Mouse (Mus musculus) liver, embryonic 14.5 days (tissue): ENCODE data around the gene Fcrlb. TPM values are rescaled to one million over a fixed set of nuclear protein-coding genes. Genes with fewer than 3 reads are reported as not detected.

Experiments used
- ATAC-seq: fragments of 200-750 bp; cut with Nextera tagmentation; 2 replicates; pipeline ENCODE4 v1.8.0; 2017; ENCODE audit warnings: moderate number of reproducible peaks, mild to moderate bottlenecking, moderate library complexity; ENCODE audit not compliant: insufficient read depth
- DNase-seq, 3 experiments: peaks; one replicate each; pipeline ENCODE4 v3.0.0-alpha.2; 2012 to 2013; ENCODE audit warnings: low read depth in 3 of 3, low spot score in 3 of 3
- H3K27ac ChIP-seq: fragments of 300-500 bp; sonication (generic); 2 replicates; pipeline ENCODE4 v1.5.1; 2014; ENCODE audit warnings: moderate library complexity, mild to moderate bottlenecking, control low read depth, inconsistent platforms
- H3K27me3 ChIP-seq: fragments of 300-500 bp; sonication (generic); 2 replicates; pipeline ENCODE4 v1.6.1; 2014; ENCODE audit warnings: mild to moderate bottlenecking, low read length, moderate library complexity; ENCODE audit not compliant: control insufficient read depth, insufficient read depth
- H3K36me3 ChIP-seq: fragments of 300-500 bp; sonication (generic); replicated peaks from 2 replicates; pipeline ENCODE4 v1.6.1; 2014; ENCODE audit warnings: low read depth; ENCODE audit not compliant: control insufficient read depth, insufficient read depth
- H3K4me1 ChIP-seq, 2 experiments: fragments of 200-500 bp in 1 of 2; fragments of 300-500 bp in 1 of 2; sonication (generic) in 1 of 2; replicated peaks; 2 replicates each; pipeline ENCODE4 v1.6.1; 2012 to 2014; ENCODE audit warnings: antibody characterized with exemption in 1 of 2, inconsistent platforms in 1 of 2, low read length in 1 of 2; ENCODE audit not compliant: control insufficient read depth in 2 of 2, insufficient read depth in 2 of 2
- H3K4me2 ChIP-seq: fragments of 300-500 bp; sonication (generic); 2 replicates; pipeline ENCODE4 v1.6.1; 2014; ENCODE audit warnings: low read depth, mild to moderate bottlenecking, control low read depth, moderate library complexity
- H3K4me3 ChIP-seq, 2 experiments: fragments of 200-500 bp in 1 of 2; fragments of 300-500 bp in 1 of 2; sonication (generic) in 1 of 2; 2 replicates each; pipeline ENCODE4 v1.5.1; 2012 to 2014; ENCODE audit warnings: low read depth in 2 of 2, low read length in 2 of 2, mild to moderate bottlenecking in 2 of 2, control low read depth in 1 of 2, inconsistent platforms in 1 of 2, moderate library complexity in 1 of 2; ENCODE audit not compliant: insufficient read depth in 1 of 2
- H3K9ac ChIP-seq: fragments of 300-500 bp; sonication (generic); replicated peaks from 2 replicates; pipeline ENCODE4 v1.6.1; 2014; ENCODE audit warnings: mild to moderate bottlenecking, control low read depth, moderate library complexity
- H3K9me3 ChIP-seq: fragments of 300-500 bp; sonication (generic); 2 replicates; pipeline ENCODE4 v1.6.1; 2016; ENCODE audit warnings: low read length, mixed read lengths; ENCODE audit not compliant: control insufficient read depth
- CTCF ChIP-seq: IDR thresholded peaks from 2 replicates; pipeline ENCODE4 v1.5.1; 2016; ENCODE audit warnings: antibody characterized with exemption, low read depth, control low read depth
- EP300 ChIP-seq: IDR thresholded peaks from 2 replicates; pipeline ENCODE4 v1.6.1; 2016; ENCODE audit warnings: antibody characterized with exemption, low read depth
- WGBS: fragments of 180-500 bp; shearing (Covaris S2); extraction: QIAGEN DNeasy Blood & Tissue Kit; methylation state at CpG from one replicate; pipeline ENCODE4 v1.1.7; 2014; ENCODE audit not compliant: insufficient replicate concordance; 5-methylcytosine and 5-hydroxymethylcytosine counted together
- polyA plus RNA-seq, 2 experiments: library from polyadenylated mRNA; depleted of rRNA in 1 of 2; stranded (reverse) in 1 of 2; unstranded in 1 of 2; fragments of >200 nt; fragmentation: Nextera tagmentation in 1 of 2; extraction: Ambion mirVana in 1 of 2; gene quantifications; 2 replicates each; pipeline versions ENCODE4 v1.2.1 to v1.2.3; 2012 to 2014

The Fcrlb gene
- polyA plus RNA-seq, 2 experiments, result 0.03 TPM; not detected in 1

DNA sequence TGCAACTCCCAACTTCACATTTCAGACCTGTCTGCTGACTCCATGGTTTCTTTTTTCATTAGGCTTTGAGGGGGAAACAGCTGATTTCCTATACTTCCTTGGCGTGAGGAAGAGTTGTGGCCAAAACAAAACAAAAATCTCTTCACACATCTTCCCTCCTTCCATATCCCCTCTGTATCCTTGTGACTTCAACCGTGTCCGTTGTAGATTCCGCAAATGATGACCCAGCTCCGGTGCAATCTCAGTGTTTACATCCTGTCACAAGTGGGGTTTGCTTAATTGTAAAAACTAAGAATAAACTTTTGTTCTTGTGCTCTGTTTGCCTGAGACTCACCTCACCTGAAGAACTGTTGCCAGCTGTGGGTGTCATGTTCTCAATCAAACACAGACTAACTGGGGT is 9.3 kb downstream of the Fcrlb start:
- Histone ChIP-seq H3K27me3 (peaks cover 27% of the 10 kb centered on the region), H3K27ac (no peak overlapping the region), H3K4me3 (no peak overlapping the region), H3K4me1 (no peaks in the 10 kb centered on the region), H3K9me3 (no peaks in the 10 kb centered on the region), H3K9ac (no peak overlapping the region), H3K36me3 (no peaks in the 10 kb centered on the region), H3K4me2 (no peak overlapping the region)
- 32% methylated on average over 5 of the region's 5 CpGs for WGBS
- TF ChIP-seq CTCF (no peak), EP300 (no peak)
- DNase-seq (no peak), ATAC-seq (no peak)

DNA sequence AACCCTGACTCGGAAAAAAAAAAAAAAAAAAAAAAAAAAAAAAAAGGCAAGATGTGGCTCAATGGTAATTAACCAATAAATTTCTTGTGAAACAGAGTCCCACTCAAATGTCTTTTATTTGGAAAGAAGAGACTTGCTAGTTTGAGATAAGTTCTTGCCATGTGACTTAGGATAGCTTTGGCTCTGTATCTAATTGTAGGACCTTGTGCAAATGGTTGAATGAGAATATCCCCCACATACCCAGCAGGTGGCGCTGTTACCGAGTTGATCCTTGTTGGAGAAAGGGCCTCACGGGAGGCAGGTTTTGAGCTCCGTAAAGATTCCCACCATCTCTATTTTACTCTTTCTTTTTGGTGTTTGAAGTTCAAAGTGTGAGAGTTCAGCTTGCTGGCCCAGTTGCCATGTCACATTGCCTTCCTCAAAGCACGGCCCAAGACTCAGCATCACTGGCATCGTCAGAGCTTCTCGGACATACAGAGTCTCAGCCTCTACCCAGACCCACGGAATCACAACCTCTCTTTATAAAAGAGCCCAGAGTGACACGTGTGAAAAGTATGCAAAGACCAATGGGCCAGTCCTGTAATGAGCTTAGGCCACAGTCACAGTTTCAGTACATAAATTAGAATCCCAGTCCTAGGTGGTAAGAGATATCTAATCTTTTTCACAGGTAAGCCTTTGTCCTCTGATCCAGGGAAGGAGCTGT is 11.1 kb downstream of the Fcrlb start:
- no peak overlapping the region for H3K27ac ChIP-seq
- peaks cover 9% of the 10 kb centered on the region for H3K27me3 ChIP-seq
- ATAC-seq (peak; percentile 60; the same call in 1 of the 2 replicates), DNase-seq (peak; percentile 66 to 74 (median 71))
- H3K4me3 ChIP-seq, result no peak overlapping the region
- TF ChIP-seq EP300 (no peak), CTCF (peak; percentile 86)
- 31% methylated on average over 10 of the region's 10 CpGs for WGBS
- peak overlapping the region; percentile 53 for H3K4me2 ChIP-seq
- no peaks in the 10 kb centered on the region for H3K9me3 ChIP-seq
- H3K36me3 ChIP-seq, result no peaks in the 10 kb centered on the region
- H3K4me1 ChIP-seq, result no peaks in the 10 kb centered on the region
- H3K9ac ChIP-seq, result no peak overlapping the region

DNA sequence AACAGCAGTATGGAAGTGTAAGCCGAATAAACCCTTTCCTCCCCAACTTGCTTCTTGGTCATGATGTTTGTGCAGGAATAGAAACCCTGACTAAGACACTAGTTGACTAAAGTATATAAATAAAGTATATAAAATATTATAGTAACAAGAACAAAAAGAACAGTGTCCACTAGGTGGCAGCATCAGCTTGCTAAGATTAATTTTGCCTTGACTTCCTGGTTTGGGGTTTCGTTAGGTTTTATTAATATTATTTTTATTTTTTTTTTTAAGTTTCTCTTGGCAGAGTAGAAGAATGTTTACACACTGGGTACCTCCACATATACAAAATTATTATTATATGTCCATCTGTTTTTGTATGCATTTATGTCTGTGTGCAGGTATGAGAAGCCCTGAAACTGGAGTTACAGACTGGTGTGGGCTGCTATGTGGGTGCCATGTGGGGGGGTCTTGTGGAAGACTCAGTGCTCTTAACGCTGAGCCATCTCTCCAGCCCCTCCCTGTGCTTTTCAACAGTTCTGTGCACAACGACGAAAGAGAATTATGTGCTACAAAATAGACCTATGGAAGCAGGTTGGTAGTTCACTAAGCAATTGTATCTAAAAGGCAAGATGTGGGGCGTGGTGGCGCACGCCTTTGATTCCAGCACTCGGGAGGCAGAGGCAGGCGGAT is 11.8 kb downstream of the Fcrlb start:
- no peaks in the 10 kb centered on the region for H3K4me1 ChIP-seq
- peaks cover 2% of the 10 kb centered on the region; the same call in 1 of the 2 replicates for H3K27me3 ChIP-seq
- TF ChIP-seq EP300, result no peak
- peak; percentile 46; the same call in 1 of the 2 replicates for TF ChIP-seq CTCF
- no peak overlapping the region for H3K9ac ChIP-seq
- H3K4me2 ChIP-seq, result peak overlapping the region; percentile 53
- DNase-seq (peak; percentile 41 to 51 (median 46)), ATAC-seq (no peak)
- peak overlapping the region in 1 of 2 experiments; percentile 13; a peak in 1 of 4 replicates for H3K4me3 ChIP-seq
- no peaks in the 10 kb centered on the region for H3K9me3 ChIP-seq
- no peak overlapping the region for H3K27ac ChIP-seq
- WGBS, result 19% methylated on average over 10 of the region's 10 CpGs
- no peaks in the 10 kb centered on the region for H3K36me3 ChIP-seq

DNA sequence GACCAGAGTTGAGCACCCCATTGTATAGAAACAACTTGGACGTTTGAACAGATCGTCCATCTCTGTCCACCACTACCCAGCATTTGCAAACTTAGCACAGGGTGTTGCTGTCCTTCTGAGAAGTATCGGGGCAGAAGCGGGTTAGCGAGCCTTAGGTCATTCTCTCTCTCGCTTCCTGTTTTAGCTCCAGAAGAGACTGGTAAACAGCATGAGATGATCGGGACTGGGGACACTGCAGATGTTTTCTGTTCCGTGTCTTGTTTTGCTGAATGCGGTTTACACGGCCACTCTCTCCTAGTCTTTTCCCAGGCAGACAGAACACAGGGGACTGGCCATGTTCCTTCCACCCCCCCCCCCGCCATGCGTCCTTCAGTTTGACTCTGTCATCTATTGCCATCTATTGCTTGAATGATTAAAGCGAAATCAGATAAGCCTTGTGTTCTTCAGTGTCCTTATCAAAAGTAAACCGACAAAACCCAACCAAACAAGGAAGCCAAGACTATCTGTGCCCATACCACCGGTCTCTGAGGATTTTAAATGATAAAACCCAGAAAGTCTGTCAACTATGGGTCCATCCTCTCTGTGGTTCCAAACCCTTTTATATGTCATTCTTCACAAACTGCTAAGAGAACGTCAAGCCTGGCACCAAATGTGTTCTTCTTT is 14.2 kb downstream of the Fcrlb start:
- no peak overlapping the region for H3K27ac ChIP-seq
- no peak for DNase-seq

DNA sequence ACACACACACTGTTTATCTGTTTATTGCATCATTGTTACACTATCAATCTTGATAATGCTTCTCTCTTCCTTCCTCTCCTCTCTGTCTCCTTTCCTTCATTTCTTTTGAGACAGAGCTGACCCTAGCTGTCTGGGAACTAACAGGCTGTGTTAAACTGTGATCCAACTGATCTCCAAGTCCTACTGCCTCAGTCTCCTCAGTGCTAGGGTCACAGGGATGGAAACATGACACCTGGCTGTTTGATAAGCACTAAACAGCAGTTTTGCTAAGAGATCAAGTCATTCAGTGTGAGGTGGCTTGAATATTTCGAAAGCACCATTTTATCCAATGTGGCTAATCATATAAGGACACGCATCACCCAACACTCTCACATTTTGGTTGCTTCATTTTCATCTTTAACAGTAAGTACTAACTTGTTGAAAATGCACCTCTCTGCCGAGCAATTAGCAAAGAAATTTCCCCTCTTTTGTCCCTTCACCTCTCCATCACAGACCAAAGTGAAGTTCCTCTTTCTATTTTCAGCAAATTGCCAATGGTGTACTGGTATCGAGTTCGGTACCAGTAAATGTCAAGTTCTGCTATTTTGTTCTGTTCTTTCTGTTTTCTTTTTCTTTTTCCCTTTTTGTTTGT is 16.0 kb downstream of the Fcrlb start:
- no peaks in the 10 kb centered on the region for H3K36me3 ChIP-seq
- TF ChIP-seq EP300 (no peak), CTCF (no peak)
- H3K9ac ChIP-seq, result no peak overlapping the region
- H3K9me3 ChIP-seq, result no peaks in the 10 kb centered on the region
- H3K27ac ChIP-seq, result no peak overlapping the region
- H3K27me3 ChIP-seq, result no peaks in the 10 kb centered on the region
- WGBS, result 31% methylated on average over 5 of the region's 5 CpGs
- ATAC-seq, result no peak
- H3K4me1 ChIP-seq, result no peaks in the 10 kb centered on the region
- DNase-seq, result no peak
- no peak overlapping the region for H3K4me3 ChIP-seq
- no peak overlapping the region for H3K4me2 ChIP-seq

More for the DNA sequence above, 14.2 kb downstream of the Fcrlb start:
- H3K4me1 ChIP-seq, result no peaks in the 10 kb centered on the region
- no peaks in the 10 kb centered on the region for H3K9me3 ChIP-seq
- 32% methylated on average over 16 of the region's 16 CpGs for WGBS
- H3K9ac ChIP-seq, result no peak overlapping the region
- no peak overlapping the region for H3K4me3 ChIP-seq
- H3K27me3 ChIP-seq, result no peaks in the 10 kb centered on the region
- TF ChIP-seq EP300 (no peak), CTCF (no peak)
- ATAC-seq, result no peak
- no peaks in the 10 kb centered on the region for H3K36me3 ChIP-seq
- no peak overlapping the region for H3K4me2 ChIP-seq
